Mouse (Mus musculus): ENCODE data around the gene Ano2. TPM values are rescaled to one million over a fixed set of nuclear protein-coding genes. Genes with fewer than 3 reads are reported as not detected.

The Ano2 gene
- polyA plus RNA-seq, 1 experiment: 0.07 TPM

- Histone ChIP-seq H3K4me3 (ENCODE audit: control insufficient read depth, insufficient read depth, low read length) (no peak overlapping the region), H3K27ac (ENCODE audit: control insufficient read depth, insufficient read depth, low read length) (no peak overlapping the region), H3K27me3 (ENCODE audit: control insufficient read depth, insufficient read depth, low read length) (no peaks in the 10 kb centered on the region), H3K4me1 (replicated peaks; ENCODE audit: control insufficient read depth, insufficient read depth, low read length) (no peaks in the 10 kb centered on the region), H3K36me3 (ENCODE audit: control insufficient read depth, insufficient read depth, low read length) (no peaks in the 10 kb centered on the region)
- no peak for TF ChIP-seq CTCF (IDR thresholded peaks at IDR 0.05; ENCODE audit: borderline replicate concordance, control insufficient read depth, extremely low read depth, insufficient read depth, low read length, poor library complexity)
- no peak for TF ChIP-seq POLR2A (IDR thresholded peaks at IDR 0.05; ENCODE audit: control insufficient read depth, extremely low read depth, insufficient read depth, low read length, poor library complexity)
- WGBS: 85% methylated on average over 11 of the region's 11 CpGs
- DNase-seq: no peak
These were observed 72.8 kb downstream of the Ano2 start for GRCm38 (mm10) chr6:125762851-125763519.

- no peaks in the 10 kb centered on the region for H3K27me3 ChIP-seq (ENCODE audit: control insufficient read depth, insufficient read depth, low read length)
- no peak overlapping the region for H3K4me3 ChIP-seq (ENCODE audit: control insufficient read depth, insufficient read depth, low read length)
- WGBS: 75% methylated on average over 5 of the region's 5 CpGs
- H3K27ac ChIP-seq (ENCODE audit: control insufficient read depth, insufficient read depth, low read length): no peak overlapping the region
- H3K4me1 ChIP-seq (replicated peaks; ENCODE audit: control insufficient read depth, insufficient read depth, low read length): no peaks in the 10 kb centered on the region
- no peak for DNase-seq
- TF ChIP-seq CTCF (IDR thresholded peaks at IDR 0.05; ENCODE audit: borderline replicate concordance, control insufficient read depth, extremely low read depth, insufficient read depth, low read length, poor library complexity): no peak
- no peak for TF ChIP-seq POLR2A (IDR thresholded peaks at IDR 0.05; ENCODE audit: control insufficient read depth, extremely low read depth, insufficient read depth, low read length, poor library complexity)
- H3K36me3 ChIP-seq (ENCODE audit: control insufficient read depth, insufficient read depth, low read length): no peaks in the 10 kb centered on the region
These were observed 83.0 kb downstream of the Ano2 start for GRCm38 (mm10) chr6:125773256-125773655.

- H3K36me3 ChIP-seq (ENCODE audit: control insufficient read depth, insufficient read depth, low read length): no peaks in the 10 kb centered on the region
- H3K27ac ChIP-seq (ENCODE audit: control insufficient read depth, insufficient read depth, low read length): no peak overlapping the region
- TF ChIP-seq CTCF (IDR thresholded peaks at IDR 0.05; ENCODE audit: borderline replicate concordance, control insufficient read depth, extremely low read depth, insufficient read depth, low read length, poor library complexity) (no peak), POLR2A (IDR thresholded peaks at IDR 0.05; ENCODE audit: control insufficient read depth, extremely low read depth, insufficient read depth, low read length, poor library complexity) (no peak)
- 83% methylated on average over 5 of the region's 5 CpGs for WGBS
- H3K4me3 ChIP-seq (ENCODE audit: control insufficient read depth, insufficient read depth, low read length): no peak overlapping the region
- H3K4me1 ChIP-seq (replicated peaks; ENCODE audit: control insufficient read depth, insufficient read depth, low read length): no peaks in the 10 kb centered on the region
- no peaks in the 10 kb centered on the region for H3K27me3 ChIP-seq (ENCODE audit: control insufficient read depth, insufficient read depth, low read length)
- DNase-seq: no peak
These were observed 86.1 kb downstream of the Ano2 start for GRCm38 (mm10) chr6:125776291-125776690.

- Histone ChIP-seq H3K27ac (ENCODE audit: control insufficient read depth, insufficient read depth, low read length) (no peak overlapping the region), H3K4me3 (ENCODE audit: control insufficient read depth, insufficient read depth, low read length) (no peak overlapping the region), H3K27me3 (ENCODE audit: control insufficient read depth, insufficient read depth, low read length) (no peaks in the 10 kb centered on the region), H3K4me1 (replicated peaks; ENCODE audit: control insufficient read depth, insufficient read depth, low read length) (no peaks in the 10 kb centered on the region), H3K36me3 (ENCODE audit: control insufficient read depth, insufficient read depth, low read length) (no peaks in the 10 kb centered on the region)
- no peak for TF ChIP-seq POLR2A (IDR thresholded peaks at IDR 0.05; ENCODE audit: control insufficient read depth, extremely low read depth, insufficient read depth, low read length, poor library complexity)
- TF ChIP-seq CTCF (IDR thresholded peaks at IDR 0.05; ENCODE audit: borderline replicate concordance, control insufficient read depth, extremely low read depth, insufficient read depth, low read length, poor library complexity): no peak
- WGBS: 93% methylated on average over 8 of the region's 8 CpGs
- DNase-seq: no peak
These were observed 112.7 kb downstream of the Ano2 start for GRCm38 (mm10) chr6:125802954-125803353.

GRCm38 (mm10) chr6:125803364-125804011, 113.3 kb downstream of the Ano2 start:
- WGBS: 79% methylated on average over 20 of the region's 20 CpGs
- TF ChIP-seq POLR2A (IDR thresholded peaks at IDR 0.05; ENCODE audit: control insufficient read depth, extremely low read depth, insufficient read depth, low read length, poor library complexity): no peak
- no peak for TF ChIP-seq CTCF (IDR thresholded peaks at IDR 0.05; ENCODE audit: borderline replicate concordance, control insufficient read depth, extremely low read depth, insufficient read depth, low read length, poor library complexity)
- Histone ChIP-seq H3K27ac (ENCODE audit: control insufficient read depth, insufficient read depth, low read length) (no peak overlapping the region), H3K4me1 (replicated peaks; ENCODE audit: control insufficient read depth, insufficient read depth, low read length) (no peaks in the 10 kb centered on the region), H3K27me3 (ENCODE audit: control insufficient read depth, insufficient read depth, low read length) (no peaks in the 10 kb centered on the region), H3K4me3 (ENCODE audit: control insufficient read depth, insufficient read depth, low read length) (no peak overlapping the region), H3K36me3 (ENCODE audit: control insufficient read depth, insufficient read depth, low read length) (no peaks in the 10 kb centered on the region)
- DNase-seq: no peak

- no peaks in the 10 kb centered on the region for H3K4me1 ChIP-seq (replicated peaks; ENCODE audit: control insufficient read depth, insufficient read depth, low read length)
- no peak for DNase-seq
- H3K27me3 ChIP-seq (ENCODE audit: control insufficient read depth, insufficient read depth, low read length): no peaks in the 10 kb centered on the region
- TF ChIP-seq POLR2A (IDR thresholded peaks at IDR 0.05; ENCODE audit: control insufficient read depth, extremely low read depth, insufficient read depth, low read length, poor library complexity): no peak
- TF ChIP-seq CTCF (IDR thresholded peaks at IDR 0.05; ENCODE audit: borderline replicate concordance, control insufficient read depth, extremely low read depth, insufficient read depth, low read length, poor library complexity): no peak
- no peak overlapping the region for H3K27ac ChIP-seq (ENCODE audit: control insufficient read depth, insufficient read depth, low read length)
- no peaks in the 10 kb centered on the region for H3K36me3 ChIP-seq (ENCODE audit: control insufficient read depth, insufficient read depth, low read length)
- 84% methylated on average over 9 of the region's 9 CpGs for WGBS
- no peak overlapping the region for H3K4me3 ChIP-seq (ENCODE audit: control insufficient read depth, insufficient read depth, low read length)
These were observed 118.9 kb downstream of the Ano2 start for GRCm38 (mm10) chr6:125808996-125809649.

Measured in thymus, adult 2 months (tissue).